Mouse (Mus musculus): ENCODE data around the gene Zfc3h1.

Zfc3h1 gene

DNA sequence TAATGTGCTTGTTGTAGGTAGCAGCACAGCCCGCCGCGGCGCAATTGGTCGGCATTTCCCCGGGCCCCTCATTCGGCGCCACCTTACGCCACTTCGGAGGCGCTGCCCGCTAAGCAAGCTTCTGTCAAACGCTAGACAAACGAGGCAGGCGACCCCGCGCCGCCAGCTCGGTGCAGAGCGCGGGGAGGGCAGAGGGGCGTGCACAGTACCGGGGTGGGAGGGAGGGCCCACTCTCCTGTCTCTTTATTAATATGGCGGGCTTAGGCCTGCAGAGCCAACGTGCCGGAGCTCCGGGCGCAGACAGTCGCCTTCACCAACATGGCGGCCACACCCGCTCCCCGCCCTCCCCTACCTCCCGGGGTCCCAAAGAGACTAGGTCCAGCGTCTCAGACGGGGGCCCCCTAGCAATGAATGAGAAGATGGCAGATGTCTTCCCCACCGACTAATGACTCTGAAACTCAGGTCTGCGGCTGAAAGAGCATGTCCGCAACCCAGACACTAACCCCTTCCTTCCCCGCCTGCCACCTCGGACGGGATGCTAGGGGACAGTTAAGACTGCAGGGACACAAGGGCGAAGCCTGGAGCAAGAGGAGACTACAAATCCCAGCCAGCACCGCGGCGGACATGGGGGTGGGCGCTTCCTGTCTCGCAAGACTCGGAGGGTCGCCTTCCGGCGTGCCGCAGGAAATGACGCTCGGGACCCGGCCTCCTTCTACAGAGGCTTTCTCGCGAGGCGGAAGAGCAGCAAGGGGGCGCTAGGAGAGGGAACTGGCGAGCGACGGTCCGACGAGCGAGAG is at the start of gene Zfc3h1, which contains the start of gene Thap2:
Zfc3h1 (plus strand) TSS at position 739 of the 797 bp plus-strand sequence.
Thap2 (minus strand) TSS at position 223 of the 797 bp plus-strand sequence.
- peak; percentile 90 for DNase-seq (ENCODE audit: low read depth, low spot score)

DNA sequence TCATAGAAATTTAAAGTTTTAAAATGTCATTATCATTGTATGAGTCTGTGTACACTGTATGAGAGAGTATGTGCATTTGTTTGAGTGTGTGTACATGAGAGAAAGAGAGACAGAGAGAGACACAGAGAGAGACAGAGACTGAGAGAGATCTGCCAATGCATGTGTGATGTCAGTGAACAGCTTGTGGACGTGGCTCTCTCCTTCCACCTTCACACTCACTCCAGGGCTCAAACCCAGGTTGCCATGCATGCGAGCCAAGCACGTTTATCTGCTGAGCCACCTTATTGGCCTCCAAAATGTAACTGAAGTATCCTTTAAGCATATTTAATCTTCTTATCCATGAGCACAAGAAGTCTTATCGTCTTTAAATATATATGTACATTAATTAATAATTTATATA is 47.9 kb upstream of the Zfc3h1 start:
- DNase-seq (ENCODE audit: low read depth, low spot score) = no peak

DNA sequence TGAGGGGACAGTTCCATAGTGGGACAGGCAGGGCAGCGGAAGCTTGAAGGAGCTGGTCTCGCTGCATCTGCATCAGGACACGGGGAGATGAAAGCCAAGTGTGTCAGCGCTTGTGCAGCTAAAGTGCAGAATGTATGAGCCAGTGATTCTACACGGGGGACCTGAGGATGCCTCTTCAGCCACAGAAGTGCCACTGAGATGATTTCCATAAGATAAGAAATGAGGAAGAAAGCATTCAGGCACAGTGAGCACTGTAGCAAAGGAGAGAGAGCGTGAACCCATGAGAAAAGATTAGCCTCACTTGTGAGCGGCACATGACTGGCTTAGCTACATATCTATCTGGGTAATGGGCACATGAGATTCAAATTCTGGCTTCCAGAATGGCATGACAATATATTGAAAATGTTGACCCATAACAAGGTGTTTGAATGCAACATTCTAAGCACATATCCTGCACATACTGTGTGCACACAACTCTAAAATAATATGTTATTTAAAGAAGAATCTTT is 44.9 kb upstream of the Zfc3h1 start:
- no peak for DNase-seq (ENCODE audit: low read depth, low spot score)

DNA sequence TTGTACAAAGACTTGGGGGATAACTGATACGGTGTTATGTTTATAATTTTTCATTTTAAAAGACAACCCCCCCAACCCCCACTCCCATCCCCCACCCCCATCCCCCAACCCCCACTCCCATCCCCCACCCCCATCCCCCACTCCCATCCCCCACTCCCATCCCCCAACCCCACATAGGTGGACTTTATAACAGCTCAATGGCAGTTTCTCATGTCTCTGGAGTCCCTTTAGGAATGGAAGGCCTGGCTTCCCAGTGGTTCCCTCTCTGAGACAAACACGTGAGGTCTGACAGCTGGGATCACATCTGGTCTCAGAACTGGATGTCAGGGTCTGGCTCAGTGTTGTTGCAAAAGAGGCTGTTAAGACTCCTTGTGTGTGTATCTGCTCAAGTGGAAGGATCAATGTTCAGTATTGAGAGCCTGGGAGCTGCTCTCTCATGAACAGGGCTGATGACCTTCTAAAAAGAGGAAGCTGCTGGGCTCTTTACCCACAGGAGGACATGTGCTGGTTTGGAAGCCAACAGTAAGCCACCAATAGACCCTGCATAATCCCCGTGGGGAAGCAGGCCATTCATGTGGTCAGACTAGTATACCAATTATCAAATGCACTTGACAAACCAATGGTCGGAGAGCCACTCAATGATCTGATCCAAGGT is 41.9 kb upstream of the Zfc3h1 start:
- DNase-seq (ENCODE audit: low read depth, low spot score) = no peak

DNA sequence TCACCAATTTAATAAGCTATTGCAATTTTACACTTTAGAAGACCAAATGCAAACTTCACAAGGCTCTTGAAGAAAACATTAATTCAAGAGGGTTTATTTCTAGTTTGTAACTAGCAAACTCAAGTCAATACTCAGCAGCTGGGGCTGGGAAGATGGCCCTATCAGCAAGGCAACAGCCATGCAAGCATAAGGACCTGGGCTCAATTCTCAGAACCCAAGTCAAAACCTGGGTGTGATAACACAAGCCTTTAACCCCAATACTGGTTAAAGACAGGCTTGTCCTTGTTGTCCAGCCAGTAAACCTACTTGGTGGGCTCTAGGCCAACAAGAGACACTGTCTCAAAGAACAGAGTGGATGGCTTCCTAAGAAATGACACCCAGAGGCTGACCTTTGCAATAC is 38.3 kb upstream of the Zfc3h1 start:
- DNase-seq (ENCODE audit: low read depth, low spot score) = no peak

DNA sequence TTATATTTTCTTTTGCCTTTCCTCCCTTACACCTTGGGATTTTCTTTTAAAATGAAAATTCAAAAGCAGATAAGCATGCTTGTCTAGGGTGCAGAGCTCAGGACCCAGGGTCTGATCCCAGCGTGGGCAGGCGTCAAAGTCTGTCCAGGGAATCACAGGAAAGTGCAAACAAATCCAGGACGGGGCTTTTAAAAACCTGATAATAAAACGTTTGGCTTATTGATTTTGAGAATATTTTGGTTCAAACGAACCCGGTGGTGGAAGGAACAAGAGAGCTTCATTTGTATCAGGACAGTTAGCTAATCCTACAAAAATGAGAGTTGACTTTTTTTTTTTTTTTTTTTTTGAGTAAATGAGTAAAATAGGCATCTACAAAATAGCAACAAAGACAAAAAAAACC is 36.6 kb upstream of the Zfc3h1 start:
- DNase-seq (ENCODE audit: low read depth, low spot score) = no peak

DNA sequence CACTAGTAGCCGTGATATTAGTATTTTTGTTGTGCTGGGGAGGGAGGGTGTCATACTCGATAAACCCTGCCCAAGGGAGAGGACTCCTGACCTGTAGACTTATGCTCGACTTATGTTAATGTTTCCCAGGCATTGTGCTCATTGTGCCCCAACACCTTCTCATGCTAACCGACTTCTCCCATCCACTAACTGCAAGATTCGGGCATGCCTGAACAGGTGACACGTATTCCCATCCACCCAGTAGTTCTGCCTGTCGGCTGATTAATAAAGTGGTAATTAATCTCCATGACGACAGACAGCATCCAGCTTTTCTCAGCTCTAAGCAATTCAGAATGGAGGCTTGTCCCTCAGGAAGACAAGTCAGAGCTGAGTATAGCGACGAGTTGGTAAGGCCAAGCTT is 35.7 kb upstream of the Zfc3h1 start:
- DNase-seq (ENCODE audit: low read depth, low spot score) = no peak

DNA sequence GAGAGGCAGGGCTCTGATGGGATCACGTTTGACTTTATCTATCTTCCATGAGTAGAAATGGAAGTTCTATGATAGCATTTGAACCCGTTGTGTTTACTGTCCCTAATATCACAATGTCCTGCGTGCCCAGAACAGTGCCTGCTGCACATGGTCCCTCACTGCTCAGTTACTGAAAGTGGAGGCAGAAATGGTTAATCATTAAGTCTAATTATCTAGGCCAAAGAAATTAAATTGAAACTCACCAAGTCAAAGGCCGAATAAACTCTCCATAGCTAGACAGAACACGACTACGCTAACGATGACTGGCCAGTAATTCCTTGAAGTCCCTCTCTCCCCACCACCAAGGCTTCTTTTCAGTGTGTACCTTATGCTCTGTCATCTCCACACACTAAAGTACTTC is 35.2 kb upstream of the Zfc3h1 start:
- no peak for DNase-seq (ENCODE audit: low read depth, low spot score)

DNA sequence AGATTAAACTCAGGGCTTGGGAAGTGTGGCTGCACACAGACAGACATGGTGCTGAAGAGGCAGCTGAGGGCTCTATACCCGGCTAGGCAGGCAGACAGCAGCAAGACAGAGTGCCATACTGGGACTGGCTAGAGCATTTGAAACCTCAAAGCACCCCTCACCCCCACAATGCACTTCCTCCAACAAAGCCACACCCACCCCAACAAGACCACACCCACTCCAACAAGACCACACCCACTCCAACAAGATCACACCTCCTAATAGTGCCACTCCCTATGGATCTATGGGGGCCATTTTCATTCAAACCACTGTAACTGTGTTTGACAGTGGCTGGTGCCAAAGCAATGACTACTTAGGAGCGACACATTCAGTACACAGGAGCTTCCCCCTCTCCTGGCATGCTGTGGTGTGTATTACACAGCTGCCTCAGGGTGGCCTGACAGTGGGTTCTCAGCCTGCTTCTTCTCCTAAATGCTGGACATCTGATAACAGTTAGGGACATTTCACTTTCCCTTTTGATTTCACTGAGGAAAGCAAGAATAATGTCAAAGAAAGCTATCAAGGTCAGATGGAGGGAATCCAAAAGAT is 33.9 kb upstream of the Zfc3h1 start:
- no peak for DNase-seq (ENCODE audit: low read depth, low spot score)

DNA sequence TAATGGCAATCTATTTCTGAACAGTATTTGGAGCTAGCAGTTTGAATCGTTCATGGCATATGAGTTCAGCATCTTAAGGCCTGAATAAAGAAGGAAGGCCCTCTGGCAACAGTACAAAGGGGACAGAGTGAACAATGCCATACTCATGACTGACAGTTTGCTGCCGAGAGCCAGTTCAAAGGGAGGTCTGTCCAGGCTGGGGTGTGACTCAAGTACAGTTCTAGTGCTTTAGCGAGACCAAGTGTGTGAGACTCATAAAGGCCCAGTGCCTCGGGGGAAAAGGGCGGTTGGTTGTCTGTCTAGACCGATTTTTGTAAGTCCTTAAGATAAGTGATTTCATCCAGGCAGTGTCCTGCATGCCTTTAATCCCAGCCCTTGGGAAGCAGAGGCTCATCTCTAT is 30.2 kb upstream of the Zfc3h1 start:
- DNase-seq (ENCODE audit: low read depth, low spot score) = no peak

DNA sequence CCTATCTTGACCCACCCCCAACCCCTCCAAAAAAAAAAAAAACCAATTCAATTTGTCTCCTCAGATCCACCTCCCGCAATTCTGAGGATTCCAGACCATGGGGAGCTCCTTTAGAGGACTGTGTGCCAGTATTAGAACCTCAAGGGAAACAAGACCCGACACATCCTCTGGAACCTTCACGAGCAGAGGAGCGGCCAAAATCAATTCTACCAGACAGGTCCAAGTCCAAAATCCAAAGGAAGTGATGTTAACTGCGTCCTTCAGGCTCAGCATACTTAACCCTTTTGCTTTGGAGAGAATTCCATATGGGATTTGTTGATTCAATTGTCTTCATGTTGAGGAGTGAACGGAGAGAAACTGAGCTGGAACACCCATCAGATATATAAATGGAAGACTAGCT is 29.7 kb upstream of the Zfc3h1 start:
- DNase-seq (ENCODE audit: low read depth, low spot score) = no peak

DNA sequence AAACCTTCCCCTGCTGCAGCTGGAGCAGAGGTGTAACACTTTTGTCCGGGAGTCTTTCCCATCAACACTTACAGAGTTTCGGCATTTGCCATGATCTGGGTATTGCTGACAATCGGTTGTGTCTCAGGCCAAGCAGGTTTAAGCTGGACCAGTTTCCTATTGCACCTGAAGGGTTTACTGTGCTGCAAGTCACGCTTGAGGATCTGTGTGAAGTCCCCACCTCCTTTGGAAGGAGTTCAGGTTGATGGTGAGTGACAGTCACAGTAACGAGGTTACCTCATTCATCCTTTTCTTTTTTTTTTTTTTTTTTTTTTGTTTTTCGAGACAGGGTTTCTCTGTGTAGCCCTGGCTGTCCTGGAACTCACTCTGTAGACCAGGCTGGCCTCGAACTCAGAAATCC is 28.7 kb upstream of the Zfc3h1 start:
- no peak for DNase-seq (ENCODE audit: low read depth, low spot score)

DNA sequence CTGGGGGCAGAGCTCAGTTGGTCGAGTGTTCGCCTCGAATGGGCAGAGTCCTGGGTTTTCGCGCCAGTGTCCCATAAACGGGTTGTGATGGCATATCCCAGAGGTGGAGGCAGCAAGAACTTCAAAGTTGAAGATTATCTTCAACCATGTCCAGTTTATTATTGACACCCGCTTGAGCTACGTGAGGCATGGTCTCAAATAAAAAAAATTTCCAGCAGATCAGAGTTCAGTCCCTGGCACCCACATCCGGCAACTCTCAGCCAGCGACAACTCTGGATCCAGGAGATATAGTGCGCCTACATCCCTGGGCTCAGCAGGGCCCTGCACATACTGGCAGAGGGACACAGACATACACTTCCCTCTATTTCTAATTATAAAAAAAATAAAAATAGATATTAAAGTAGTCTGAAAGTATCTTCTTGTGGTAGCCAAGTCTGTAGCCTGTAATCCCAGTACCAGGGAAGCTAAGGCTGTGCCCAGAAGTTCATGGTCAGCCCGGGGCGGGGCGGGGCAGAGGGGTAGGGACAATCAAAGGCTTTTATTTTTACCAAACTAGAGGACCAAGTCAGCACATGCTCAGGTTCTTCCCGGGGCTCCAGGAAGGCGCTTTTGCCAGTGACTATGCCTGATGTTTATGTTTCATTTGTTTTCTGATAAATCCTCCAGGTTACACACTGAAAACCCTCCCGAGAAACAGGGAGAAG is 26.4 kb upstream of the Zfc3h1 start:
- no peak for DNase-seq (ENCODE audit: low read depth, low spot score)

DNA sequence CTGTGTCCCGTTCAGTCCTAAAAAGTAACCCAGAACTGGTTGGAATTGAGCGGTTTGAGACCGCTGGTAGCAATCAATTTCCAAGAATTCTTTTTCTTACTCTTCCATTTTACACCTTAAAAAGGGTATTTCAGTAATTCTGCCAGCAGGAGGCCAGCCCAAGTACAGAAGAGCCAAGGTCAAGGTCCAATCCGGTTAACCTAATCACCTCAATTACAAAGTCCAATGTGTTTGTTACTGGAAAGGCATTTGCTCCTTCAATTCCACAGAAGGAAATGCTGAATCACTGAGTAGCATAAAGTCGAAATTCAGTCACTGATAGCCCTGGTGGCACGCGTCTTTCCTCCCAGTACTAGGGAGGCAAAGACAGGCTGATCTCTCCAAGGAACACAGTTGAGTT is 25.7 kb upstream of the Zfc3h1 start:
- no peak for DNase-seq (ENCODE audit: low read depth, low spot score)

DNA sequence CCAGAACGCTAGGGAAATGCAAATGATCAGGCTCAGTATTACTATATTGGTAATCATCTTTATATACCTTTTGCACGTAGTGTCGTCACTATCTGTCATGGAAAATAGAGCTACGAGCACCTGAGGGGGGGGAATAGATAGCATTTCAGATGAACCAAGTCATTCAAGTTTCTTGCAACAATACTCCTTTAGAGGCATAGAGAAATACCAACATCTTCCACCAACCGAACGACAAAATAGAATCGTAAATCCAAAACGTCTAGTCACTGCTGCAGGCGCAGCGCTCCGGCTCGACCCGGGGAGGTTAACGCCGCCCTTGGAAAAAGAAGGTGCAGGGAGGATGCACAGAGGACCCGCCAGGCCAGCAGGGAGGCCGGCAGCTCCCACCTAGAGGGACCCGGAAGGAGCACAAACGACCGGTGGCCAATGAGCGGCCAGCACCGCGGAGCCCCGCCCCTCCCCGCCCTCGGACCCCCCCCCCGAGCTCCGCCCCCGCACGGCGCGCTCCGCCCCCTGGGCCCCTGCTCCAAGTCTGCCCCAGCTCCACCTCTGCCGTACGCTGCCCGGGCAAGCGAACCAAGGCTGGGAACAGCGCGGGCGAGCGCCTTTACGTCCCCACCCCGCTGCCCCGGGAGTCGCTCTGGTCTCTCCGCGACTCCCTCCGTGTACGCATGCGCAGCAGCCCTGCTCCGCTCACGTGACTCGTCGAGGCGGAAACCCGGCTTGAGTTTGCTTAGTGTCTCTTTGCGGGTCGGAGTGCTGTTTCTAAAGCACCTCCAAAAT is 22.7 kb upstream of the Zfc3h1 start, which contains the start of gene Tmem19:
Tmem19 (minus strand) TSS at position 662 of the 783 bp plus-strand sequence.
- peak; percentile 96 for DNase-seq (ENCODE audit: low read depth, low spot score)

DNA sequence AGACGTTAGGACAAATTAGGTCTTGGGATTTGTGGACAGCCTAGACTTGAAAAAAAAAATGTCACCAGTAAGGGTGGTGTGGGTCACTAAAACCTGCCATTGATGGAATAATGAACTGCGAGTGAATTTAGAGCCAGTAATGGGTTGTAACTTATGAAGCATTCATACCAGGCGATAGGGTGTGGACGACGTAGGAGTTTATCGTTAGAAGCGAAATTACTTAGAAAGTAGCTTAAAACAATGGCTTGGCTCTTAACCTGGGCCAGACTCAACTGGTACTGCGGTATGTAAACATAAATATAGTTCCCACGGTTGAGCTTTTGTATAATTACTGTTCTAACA is 22.2 kb upstream of the Zfc3h1 start:
- DNase-seq (ENCODE audit: low read depth, low spot score) = no peak

DNA sequence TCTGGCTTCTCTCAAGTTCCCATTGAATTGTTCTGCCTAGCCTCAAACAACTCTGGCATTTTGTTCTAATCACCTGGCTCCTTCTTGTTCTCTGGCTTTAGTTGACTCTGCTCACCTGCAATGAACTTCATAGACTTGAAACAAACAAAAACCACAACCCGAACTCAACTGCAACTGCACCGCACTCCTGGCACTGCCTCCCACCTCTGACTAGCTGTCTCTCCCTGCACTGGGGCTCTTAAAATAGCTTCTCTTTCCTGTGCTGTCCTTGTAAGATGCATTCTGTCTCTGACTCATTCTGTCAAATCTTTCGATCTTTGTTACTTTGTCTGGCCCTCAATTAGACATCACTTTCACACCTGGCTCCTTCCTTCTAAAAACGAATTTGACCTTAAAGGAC is 21.6 kb upstream of the Zfc3h1 start:
- DNase-seq (ENCODE audit: low read depth, low spot score) = no peak

DNA sequence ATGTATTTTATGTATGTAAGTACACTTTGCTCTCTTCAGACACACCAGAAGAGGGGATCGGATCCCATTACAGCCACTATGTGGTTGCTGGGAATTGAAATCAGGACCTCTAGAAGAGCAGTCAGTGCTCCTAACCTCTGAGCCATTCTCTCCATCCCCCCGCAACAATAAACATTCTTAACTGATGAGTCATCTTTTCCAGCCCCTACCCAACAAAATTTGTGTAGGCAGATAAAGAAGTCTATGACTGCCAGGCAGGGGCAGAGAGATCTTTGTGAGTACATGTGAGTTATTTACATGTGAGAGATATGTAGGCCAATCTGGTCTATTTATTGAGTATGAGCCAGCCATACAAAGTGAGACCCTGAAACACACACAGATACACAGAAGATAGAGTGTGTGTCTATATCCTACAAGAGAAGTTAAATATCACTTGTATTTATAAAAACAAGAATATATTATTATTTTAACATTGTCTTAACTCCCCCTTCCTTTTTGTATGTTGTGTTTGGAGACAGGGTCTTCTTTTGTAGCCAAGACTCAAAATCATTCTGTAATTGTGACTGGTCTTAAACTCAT is 3.2 kb upstream of the Zfc3h1 start:
- no peak for DNase-seq (ENCODE audit: low read depth, low spot score)

DNA sequence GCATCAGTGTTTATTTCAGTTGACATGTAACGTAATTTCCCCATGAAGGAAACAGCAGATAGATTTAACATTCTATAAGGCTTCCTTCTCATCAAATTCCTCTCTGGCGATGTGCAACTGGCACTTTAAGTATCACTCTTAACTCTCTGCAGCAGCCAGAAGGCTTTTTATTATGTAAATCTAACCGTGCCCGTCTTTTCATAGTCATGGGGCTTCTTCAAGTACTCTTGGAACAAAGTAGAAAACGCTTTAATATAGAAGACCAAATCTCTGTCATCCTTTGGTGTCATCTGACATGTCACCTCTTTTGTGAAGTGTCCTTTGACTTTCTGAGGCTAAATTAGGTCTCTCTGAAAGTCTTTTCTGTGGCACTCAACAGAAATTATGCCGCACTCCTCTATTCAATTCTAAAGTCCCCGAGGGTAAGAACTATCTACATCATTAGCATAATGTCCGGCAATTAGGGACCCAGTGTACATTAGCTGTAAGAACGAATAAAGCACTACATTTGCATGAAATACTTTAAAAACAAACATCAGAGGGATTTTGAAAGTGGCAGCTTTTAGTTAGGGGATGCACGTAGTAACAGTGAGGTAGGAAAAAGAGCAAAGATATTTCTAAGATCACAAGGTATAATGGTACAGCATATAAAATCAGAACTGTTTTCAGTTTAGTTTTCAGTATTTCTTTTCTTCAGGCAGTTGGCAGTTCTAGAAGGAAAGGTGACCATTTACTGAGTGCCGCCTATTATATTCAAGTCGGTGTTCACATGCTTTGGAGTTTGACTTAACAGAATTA is 1.7 kb upstream of the Zfc3h1 start:
- no peak for DNase-seq (ENCODE audit: low read depth, low spot score)

DNA sequence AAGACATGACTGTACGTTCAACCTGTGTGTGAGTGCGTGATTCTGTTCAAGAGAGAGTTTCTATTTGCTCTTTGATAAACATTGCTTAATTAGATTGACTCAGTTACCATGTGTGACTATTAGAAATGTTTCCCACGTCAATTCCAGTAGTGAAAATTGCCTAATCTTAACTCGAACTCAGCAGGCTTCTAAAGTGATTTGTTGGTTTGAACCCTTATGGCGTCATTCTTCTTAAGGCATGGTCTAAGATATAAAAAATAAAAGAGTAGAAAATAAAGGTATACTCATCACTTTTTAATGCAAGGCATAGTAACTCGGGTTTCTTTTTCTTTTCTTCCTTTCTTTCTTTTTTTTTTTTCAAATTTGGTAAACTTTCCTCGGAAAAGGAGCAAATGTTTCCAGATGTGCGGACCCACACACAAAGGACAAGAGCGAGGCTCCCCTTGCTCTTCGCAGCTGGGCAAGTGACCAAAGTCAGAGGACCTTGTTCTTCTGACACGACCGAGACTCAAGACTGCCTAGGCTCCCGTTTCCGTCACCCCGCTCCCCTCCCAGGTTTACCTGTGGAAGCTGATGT is 1.0 kb upstream of the Zfc3h1 start:
- DNase-seq (ENCODE audit: low read depth, low spot score) = peak; percentile 25
